ENCODE assay signal across 11 mouse cellular contexts in the genomic region with DNA sequence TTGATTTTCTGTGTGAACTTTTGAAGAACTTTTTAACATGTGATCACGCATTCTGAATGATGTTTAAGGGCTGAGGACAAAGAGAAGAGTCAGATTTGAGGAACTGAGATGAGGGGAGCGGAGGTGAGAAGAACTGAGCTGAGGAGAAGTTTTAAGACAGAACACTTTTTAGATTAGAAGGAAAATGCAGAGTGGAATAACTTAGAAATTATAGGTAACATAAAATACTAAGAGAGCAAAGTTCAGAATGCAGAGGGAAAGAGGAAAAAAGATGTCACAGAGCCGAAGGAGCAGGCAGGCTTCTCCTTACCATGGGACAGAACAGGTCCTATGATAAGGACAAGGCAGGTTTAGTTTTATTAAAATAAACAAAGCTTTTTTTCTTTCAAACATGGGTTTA.
"Had no signal": no experiment of that assay in that cellular context is flagged by ENCODE, and none has a peak within 500 bp of the region (broad histone marks: within the 10 kb centered on the region; RNA-seq: fewer than 3 reads in every experiment).

No protein-coding gene starts in this region.

- DNase-seq: retina, postnatal 1 day; right cerebral cortex, adult 18-20 months; right cerebral cortex, postnatal 25 days; right cerebral cortex, postnatal 4 days; spleen, adult 18-20 months; thymus, adult 18-20 months; thymus, adult 2 months; thymus, postnatal 14 days; thymus, postnatal 25 days; thymus, postnatal 36 days; thymus, postnatal 4 days had no signal
